Mouse (Mus musculus): ENCODE measurements around the gene Cped1. TPM values are rescaled to one million over a fixed set of nuclear protein-coding genes. Genes with fewer than 3 reads are reported as not detected.

Gene Cped1
- polyA plus RNA-seq, 1 experiment from 2014 or later: 11.0 TPM

DNA sequence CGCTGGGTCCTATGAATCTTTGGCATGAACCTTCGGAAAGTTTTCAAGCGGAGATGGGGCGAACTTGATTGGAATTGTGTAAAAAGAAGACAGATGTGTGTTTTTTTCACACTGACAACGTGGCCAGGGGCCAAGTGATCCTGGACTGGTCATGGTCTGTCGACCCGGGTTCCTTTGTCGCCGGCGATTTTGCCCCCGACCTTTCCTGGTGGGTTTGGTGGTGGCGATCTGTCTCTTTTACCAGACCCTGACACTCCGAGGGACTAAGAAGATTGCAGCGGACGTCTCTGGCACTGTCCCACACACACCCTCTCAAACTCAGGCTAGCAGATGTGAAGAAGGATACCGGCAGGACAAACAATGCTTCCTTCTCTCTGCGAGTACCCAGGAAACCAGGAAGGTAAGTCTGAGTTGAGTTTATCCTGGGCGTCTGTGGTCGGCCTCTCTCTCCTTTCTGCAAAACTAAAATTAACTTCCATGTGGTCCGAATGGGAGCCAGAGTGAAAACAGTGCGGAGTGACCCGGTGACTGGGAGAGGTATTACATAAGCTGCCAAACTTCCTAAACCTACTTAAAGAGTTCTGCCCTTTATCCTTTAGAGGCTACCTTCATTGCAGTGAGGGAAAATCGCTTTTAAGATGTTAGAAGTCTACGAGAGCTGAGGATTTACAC lies 1.1 kb downstream of the Cped1 start:
- Histone ChIP-seq H3K4me1 (replicated peaks; ENCODE audit: control insufficient read depth, insufficient read depth, low read length) (no peaks in the 10 kb centered on the region), H3K4me2 (replicated peaks; ENCODE audit: low read depth) (peak overlapping the region; percentile 90), H3K36me3 (ENCODE audit: control insufficient read depth, insufficient read depth) (no peaks in the 10 kb centered on the region), H3K4me3 (ENCODE audit: low read depth, low read length) (peak overlapping the region; percentile 37), H3K27ac (ENCODE audit: low read depth, low read length) (peak overlapping the region; percentile 16; the same call in 1 of the 2 replicates), H3K9me3 (ENCODE audit: control insufficient read depth) (no peaks in the 10 kb centered on the region), H3K27me3 (replicated peaks; ENCODE audit: control insufficient read depth, insufficient read depth, low read length) (no peaks in the 10 kb centered on the region), H3K9ac (ENCODE audit: low read depth, low read length) (peak overlapping the region; percentile 41; the same call in 1 of the 2 replicates)
- ATAC-seq: no peak; the same call in 1 of the 2 replicates
- 18% methylated on average over 24 of the region's 24 CpGs for WGBS
- no peak for TF ChIP-seq CTCF (IDR thresholded peaks at IDR 0.05; ENCODE audit: low read depth)

DNA sequence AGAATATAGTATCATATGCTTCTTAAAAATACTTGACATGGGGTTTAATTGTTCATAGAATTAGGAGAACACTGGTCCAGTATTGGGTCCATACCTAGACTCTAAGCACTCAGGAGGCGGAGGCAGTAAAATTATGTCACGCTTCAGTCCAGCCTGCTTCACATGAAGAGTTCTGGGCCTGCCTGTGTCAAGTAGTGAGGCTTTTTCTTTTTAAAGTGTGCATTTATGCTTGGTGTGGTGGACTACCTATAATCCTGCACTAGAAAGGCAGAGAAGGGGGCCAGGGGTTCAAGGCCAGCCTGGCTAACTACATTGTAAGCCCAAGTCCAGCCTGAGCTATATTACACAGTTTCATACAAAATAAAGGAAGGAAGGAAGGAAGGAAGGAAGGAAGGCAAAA lies 1.8 kb downstream of the Cped1 start:
- 80% methylated on average over 2 of the region's 2 CpGs for WGBS
- no peak for ATAC-seq
- Histone ChIP-seq H3K27ac (ENCODE audit: low read depth, low read length) (no peak overlapping the region), H3K36me3 (ENCODE audit: control insufficient read depth, insufficient read depth) (no peaks in the 10 kb centered on the region), H3K4me2 (replicated peaks; ENCODE audit: low read depth) (peak overlapping the region; percentile 90), H3K9me3 (ENCODE audit: control insufficient read depth) (no peaks in the 10 kb centered on the region), H3K4me1 (replicated peaks; ENCODE audit: control insufficient read depth, insufficient read depth, low read length) (no peaks in the 10 kb centered on the region), H3K4me3 (ENCODE audit: low read depth, low read length) (peak overlapping the region; percentile 37), H3K27me3 (replicated peaks; ENCODE audit: control insufficient read depth, insufficient read depth, low read length) (no peaks in the 10 kb centered on the region), H3K9ac (ENCODE audit: low read depth, low read length) (no peak overlapping the region)
- no peak for TF ChIP-seq CTCF (IDR thresholded peaks at IDR 0.05; ENCODE audit: low read depth)

DNA sequence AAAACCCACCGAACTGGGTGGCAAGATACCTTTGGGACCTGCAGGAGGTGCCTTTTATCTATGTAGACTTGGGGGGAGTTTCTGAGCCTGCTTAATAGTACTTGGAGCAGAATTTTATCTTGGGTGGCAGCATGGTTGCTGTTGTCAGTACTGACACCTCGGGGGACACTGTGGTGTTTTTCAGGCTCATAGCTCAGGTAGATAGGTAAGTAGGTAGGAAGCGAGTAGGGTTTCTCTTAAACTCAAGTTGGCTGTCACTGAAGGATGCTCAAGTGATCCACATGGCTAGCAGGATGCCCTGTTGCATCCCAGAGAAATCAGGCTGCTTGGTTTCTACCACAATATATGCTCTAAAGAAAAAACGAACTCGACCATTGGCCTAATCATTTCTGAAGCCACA lies 2.6 kb downstream of the Cped1 start:
- peak overlapping the region; percentile 21 for H3K4me3 ChIP-seq (ENCODE audit: low read depth, low read length)
- H3K27me3 ChIP-seq (replicated peaks; ENCODE audit: control insufficient read depth, insufficient read depth, low read length): no peaks in the 10 kb centered on the region
- H3K4me2 ChIP-seq (replicated peaks; ENCODE audit: low read depth): peak overlapping the region; percentile 90
- TF ChIP-seq CTCF (IDR thresholded peaks at IDR 0.05; ENCODE audit: low read depth): no peak
- 78% methylated on average over 5 of the region's 5 CpGs for WGBS
- no peak overlapping the region for H3K27ac ChIP-seq (ENCODE audit: low read depth, low read length)
- H3K9ac ChIP-seq (ENCODE audit: low read depth, low read length): no peak overlapping the region
- no peaks in the 10 kb centered on the region for H3K4me1 ChIP-seq (replicated peaks; ENCODE audit: control insufficient read depth, insufficient read depth, low read length)
- H3K36me3 ChIP-seq (ENCODE audit: control insufficient read depth, insufficient read depth): no peaks in the 10 kb centered on the region
- ATAC-seq: no peak
- H3K9me3 ChIP-seq (ENCODE audit: control insufficient read depth): no peaks in the 10 kb centered on the region

DNA sequence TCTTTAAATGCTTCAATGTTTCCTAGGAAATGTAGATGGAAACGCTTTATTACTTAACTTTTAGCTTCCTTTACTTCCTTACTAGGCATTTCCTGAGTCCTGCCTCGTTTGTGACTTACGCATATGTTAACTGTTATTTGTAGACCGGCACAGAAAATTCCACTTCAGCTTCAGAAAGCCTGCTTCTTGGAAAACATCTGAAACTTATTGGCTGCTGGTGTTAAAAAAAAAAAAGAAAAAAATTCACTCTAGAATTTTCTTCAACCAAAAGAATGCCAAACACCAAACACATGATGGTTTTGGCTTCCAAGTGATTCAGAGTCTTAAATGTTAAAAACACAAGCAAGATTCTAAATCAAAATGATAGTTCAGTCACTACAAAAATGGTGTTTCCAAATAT lies 3.4 kb downstream of the Cped1 start:
- Histone ChIP-seq H3K36me3 (ENCODE audit: control insufficient read depth, insufficient read depth) (no peaks in the 10 kb centered on the region), H3K9ac (ENCODE audit: low read depth, low read length) (no peak overlapping the region), H3K4me3 (ENCODE audit: low read depth, low read length) (peak overlapping the region; percentile 21), H3K9me3 (ENCODE audit: control insufficient read depth) (no peaks in the 10 kb centered on the region), H3K27ac (ENCODE audit: low read depth, low read length) (no peak overlapping the region), H3K4me1 (replicated peaks; ENCODE audit: control insufficient read depth, insufficient read depth, low read length) (no peaks in the 10 kb centered on the region), H3K4me2 (replicated peaks; ENCODE audit: low read depth) (peak overlapping the region; percentile 90; the same call in 1 of the 2 replicates), H3K27me3 (replicated peaks; ENCODE audit: control insufficient read depth, insufficient read depth, low read length) (no peaks in the 10 kb centered on the region)
- 64% methylated on average over 4 of the region's 4 CpGs for WGBS
- ATAC-seq: no peak
- TF ChIP-seq CTCF (IDR thresholded peaks at IDR 0.05; ENCODE audit: low read depth): no peak

DNA sequence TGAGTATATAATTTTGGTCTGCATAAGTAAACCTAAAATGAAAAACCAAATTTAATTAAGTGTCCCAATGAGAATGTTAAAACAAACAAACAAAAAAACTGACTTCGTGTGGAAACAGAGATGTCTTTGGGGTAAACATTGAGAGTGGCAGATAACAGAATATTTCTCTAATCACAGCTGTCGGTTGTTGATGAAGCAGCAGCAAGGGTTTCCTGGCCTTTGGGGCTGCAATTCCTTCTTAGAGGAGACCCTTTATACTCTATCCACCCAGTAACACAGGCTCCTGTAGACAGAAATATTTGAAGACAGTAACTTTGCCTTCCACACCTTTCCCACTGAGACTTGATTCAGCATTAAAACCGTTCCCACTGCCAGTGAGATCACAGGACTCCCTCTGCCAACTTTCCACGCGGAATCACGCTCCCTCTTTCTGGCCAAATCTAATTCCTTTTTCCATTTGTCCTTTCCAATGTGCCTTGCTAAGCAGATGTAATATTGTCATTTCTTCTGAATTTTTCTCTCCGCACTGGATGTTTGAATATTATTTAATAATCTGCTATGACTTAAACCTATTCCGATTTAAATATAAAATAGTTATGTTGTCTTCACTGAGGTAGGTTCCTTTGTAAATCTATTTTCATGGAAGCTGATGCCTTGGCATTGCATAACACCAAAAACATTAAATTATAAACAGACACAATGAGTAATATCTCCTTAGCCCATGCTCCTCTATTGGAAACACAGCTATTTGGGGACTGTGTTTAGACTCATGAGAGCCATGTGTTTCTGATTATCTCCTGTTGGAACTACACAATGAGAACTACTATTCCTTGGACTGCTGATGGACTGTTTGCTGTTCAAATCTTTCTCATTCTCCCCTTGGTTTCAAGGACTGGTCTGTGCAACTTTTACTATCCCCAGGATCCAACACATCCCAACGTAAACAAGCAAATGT lies 4.7 kb downstream of the Cped1 start:
- Histone ChIP-seq H3K27me3 (replicated peaks; ENCODE audit: control insufficient read depth, insufficient read depth, low read length) (no peaks in the 10 kb centered on the region), H3K9me3 (ENCODE audit: control insufficient read depth) (no peaks in the 10 kb centered on the region), H3K4me3 (ENCODE audit: low read depth, low read length) (no peak overlapping the region), H3K4me1 (replicated peaks; ENCODE audit: control insufficient read depth, insufficient read depth, low read length) (no peaks in the 10 kb centered on the region), H3K4me2 (replicated peaks; ENCODE audit: low read depth) (peak overlapping the region; percentile 10; the same call in 1 of the 2 replicates), H3K36me3 (ENCODE audit: control insufficient read depth, insufficient read depth) (no peaks in the 10 kb centered on the region), H3K9ac (ENCODE audit: low read depth, low read length) (no peak overlapping the region), H3K27ac (ENCODE audit: low read depth, low read length) (no peak overlapping the region)
- no peak for ATAC-seq
- 54% methylated on average over 9 of the region's 9 CpGs for WGBS
- no peak for TF ChIP-seq CTCF (IDR thresholded peaks at IDR 0.05; ENCODE audit: low read depth)

DNA sequence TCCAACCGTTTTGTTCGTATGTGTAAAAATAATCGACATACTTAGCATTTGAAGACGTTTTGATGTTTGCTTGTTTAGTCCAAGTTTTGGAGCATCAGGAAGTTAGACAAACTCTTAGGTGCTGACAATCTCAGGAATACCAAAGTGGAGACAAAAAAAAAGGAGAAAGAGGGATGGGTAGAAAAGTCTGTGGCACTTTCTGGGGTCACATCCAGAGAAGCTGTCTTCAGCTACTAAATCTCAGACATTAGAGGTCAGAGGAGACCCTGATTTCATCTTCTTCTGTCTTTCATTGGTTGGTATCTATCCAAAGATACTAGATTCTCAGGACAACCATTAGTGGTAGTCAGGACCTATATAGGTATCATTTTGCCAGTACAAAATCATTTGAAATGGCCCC lies 5.4 kb downstream of the Cped1 start:
- Histone ChIP-seq H3K4me2 (replicated peaks; ENCODE audit: low read depth) (0 out of 2 replicates have a peak overlapping the region, but pooled peaks have one; percentile 10), H3K27me3 (replicated peaks; ENCODE audit: control insufficient read depth, insufficient read depth, low read length) (no peaks in the 10 kb centered on the region), H3K27ac (ENCODE audit: low read depth, low read length) (no peak overlapping the region), H3K9ac (ENCODE audit: low read depth, low read length) (no peak overlapping the region), H3K4me1 (replicated peaks; ENCODE audit: control insufficient read depth, insufficient read depth, low read length) (no peaks in the 10 kb centered on the region), H3K9me3 (ENCODE audit: control insufficient read depth) (no peaks in the 10 kb centered on the region), H3K4me3 (ENCODE audit: low read depth, low read length) (no peak overlapping the region), H3K36me3 (ENCODE audit: control insufficient read depth, insufficient read depth) (no peaks in the 10 kb centered on the region)
- WGBS: 53% methylated on average over 4 of the region's 4 CpGs
- ATAC-seq: no peak
- TF ChIP-seq CTCF (IDR thresholded peaks at IDR 0.05; ENCODE audit: low read depth): no peak

Measured in intestine, postnatal 0 days (tissue).